Mouse (Mus musculus) CH12.LX (cell line): ENCODE results near the gene Gm37240. TPM values are rescaled to one million over a fixed set of nuclear protein-coding genes. Genes with fewer than 3 reads are reported as not detected.

Experiments
- DNase-seq: peaks from one replicate; pipeline ENCODE4 v3.0.0-alpha.2; 2013; ENCODE audit errors: extremely low read depth
- H3K27ac ChIP-seq: 2 replicates; pipeline ENCODE4 v1.5.1; 2012; ENCODE audit warnings: low read depth, mild to moderate bottlenecking, control low read depth, moderate library complexity; ENCODE audit not compliant: insufficient read depth
- H3K27me3 ChIP-seq: replicated peaks from 2 replicates; pipeline ENCODE3; 2012; ENCODE audit warnings: inconsistent platforms
- H3K36me3 ChIP-seq, 2 experiments: replicated peaks in 1 of 2; 2 replicates each; pipeline versions ENCODE3 to v1.6.1; 2012; ENCODE audit warnings: inconsistent platforms in 1 of 2, low read length in 1 of 2, mild to moderate bottlenecking in 1 of 2, mixed read lengths in 1 of 2, moderate library complexity in 1 of 2; ENCODE audit not compliant: control insufficient read depth in 1 of 2, insufficient read depth in 1 of 2
- H3K4me1 ChIP-seq, 2 experiments: 2 replicates each; pipeline ENCODE4 v1.6.1; 2012; ENCODE audit warnings: inconsistent platforms in 1 of 2, moderate library complexity in 1 of 2; ENCODE audit not compliant: insufficient read depth in 2 of 2, control insufficient read depth in 1 of 2
- H3K4me2 ChIP-seq: 2 replicates; pipeline ENCODE4 v1.6.1; 2012; ENCODE audit warnings: low read depth, mild to moderate bottlenecking, control low read depth; ENCODE audit not compliant: poor library complexity, insufficient read depth, severe bottlenecking
- H3K4me3 ChIP-seq, 3 experiments: fragments of 150-350 bp in 1 of 3; sonication (generic) in 1 of 3; replicated peaks in 1 of 3; 2 replicates each; pipeline versions ENCODE3 to v1.5.1; 2011 to 2012; ENCODE audit warnings: low read depth in 2 of 3, low read length in 2 of 3, mild to moderate bottlenecking in 2 of 3, moderate library complexity in 2 of 3, control low read depth in 1 of 3, improper control_type of control experiment in 1 of 3, inconsistent platforms in 1 of 3, mixed read lengths in 1 of 3; ENCODE audit not compliant: poor library complexity in 1 of 3
- H3K79me2 ChIP-seq: replicated peaks from 2 replicates; pipeline ENCODE4 v1.6.1; 2012; ENCODE audit warnings: mild to moderate bottlenecking, moderate library complexity; ENCODE audit not compliant: control insufficient read depth, poor library complexity, insufficient read depth, severe bottlenecking; ENCODE audit errors: extremely low read depth
- H3K9ac ChIP-seq: 2 replicates; pipeline ENCODE4 v1.6.1; 2012; ENCODE audit warnings: low read depth, mild to moderate bottlenecking, control low read depth, moderate library complexity; ENCODE audit not compliant: insufficient read depth
- H3K9me3 ChIP-seq: replicated peaks from 2 replicates; pipeline ENCODE3; 2012; ENCODE audit warnings: low read length, inconsistent platforms, mixed read lengths
- BHLHE40 ChIP-seq: IDR thresholded peaks from 2 replicates; pipeline ENCODE4 v1.6.1; 2011; ENCODE audit warnings: mild to moderate bottlenecking, low read depth, low read length, improper control_type of control experiment
- CTCF ChIP-seq, 2 experiments: IDR thresholded peaks in 1 of 2; conservative IDR thresholded peaks in 1 of 2; 2 replicates each; pipeline ENCODE4 v1.5.1; 2011 to 2012; ENCODE audit warnings: low read depth in 2 of 2, low read length in 2 of 2, improper control_type of control experiment in 1 of 2, inconsistent platforms in 1 of 2, mild to moderate bottlenecking in 1 of 2, moderate library complexity in 1 of 2
- ELF1 ChIP-seq: IDR thresholded peaks from 2 replicates; pipeline ENCODE4 v1.6.1; 2014; ENCODE audit warnings: low read depth, mild to moderate bottlenecking, inconsistent platforms, low read length, improper control_type of control experiment
- JUND ChIP-seq: conservative IDR thresholded peaks from 2 replicates; pipeline ENCODE4 v1.6.1; 2011; ENCODE audit warnings: low read depth, low read length, improper control_type of control experiment
- MEF2A ChIP-seq: IDR thresholded peaks from 2 replicates; pipeline ENCODE4 v1.6.1; 2014; ENCODE audit warnings: low read depth, mild to moderate bottlenecking, inconsistent platforms, low read length, improper control_type of control experiment, borderline replicate concordance
- MYC ChIP-seq: IDR thresholded peaks from 2 replicates; pipeline ENCODE4 v1.6.1; 2011; ENCODE audit warnings: low read depth, mild to moderate bottlenecking, improper control_type of control experiment, low read length
- NRF1 ChIP-seq: IDR thresholded peaks from 2 replicates; pipeline ENCODE4 v1.6.1; 2014; ENCODE audit warnings: low read depth, mild to moderate bottlenecking, inconsistent platforms, low read length, improper control_type of control experiment, moderate library complexity
- RAD21 ChIP-seq: IDR thresholded peaks from 2 replicates; pipeline ENCODE4 v1.6.1; 2011; ENCODE audit warnings: low read depth, mild to moderate bottlenecking, low read length, improper control_type of control experiment, moderate library complexity
- SMC3 ChIP-seq: IDR thresholded peaks from 2 replicates; pipeline ENCODE4 v1.6.1; 2011; ENCODE audit warnings: low read depth, low read length, improper control_type of control experiment
- UBTF ChIP-seq: IDR thresholded peaks from 2 replicates; pipeline ENCODE4 v1.6.1; 2012; ENCODE audit warnings: low read depth, mild to moderate bottlenecking, inconsistent platforms, low read length, improper control_type of control experiment, moderate library complexity
- dilution Hi-C: fragments of 300-500 bp; cut with MboI; formaldehyde crosslinking; loops from 2 replicates; pipeline ENCODE4 v1.14.3; 2020; ENCODE audit warnings: low sequenced_read_pairs; ENCODE audit not compliant: extremely low pct_unique_long_range_greater_than_20kb, extremely low pct_ligation_motif_present
- in situ Hi-C: fragments of 300-500 bp; cut with MboI; formaldehyde crosslinking; loops from 3 replicates; pipeline ENCODE4 v1.14.3; 2019; ENCODE audit warnings: low sequenced_read_pairs, low pct_ligation_motif_present, low pct_unique_long_range_greater_than_20kb, mixed read lengths
- polyA plus RNA-seq: library from polyadenylated mRNA; unstranded; fragments of >175 nt; gene quantifications from 2 replicates; pipeline ENCODE4 v1.2.1, GENCODE M21; 2012; ENCODE audit warnings: low read depth; ENCODE audit not compliant: insufficient read length
- total RNA-seq, 2 experiments: library from RNA; depleted of rRNA; stranded (reverse); fragments of 300-350 nt in 1 of 2; fragments of >200 nt in 1 of 2; gene quantifications; 2 replicates each; pipeline ENCODE4 v1.2.3; 2012 to 2014

Gene Gm37240
- total and polyA plus RNA-seq, 3 experiments = 0.08 to 0.19 (median 0.14) TPM

GRCm38 (mm10) chr3:85550312-85550711 lies 337.0 kb downstream of the Gm37240 start:
- Histone ChIP-seq H3K4me2 (no peak overlapping the region), H3K4me1 (peaks cover 0 to 8% of the 10 kb centered on the region in 2 experiments; a peak in 1 of 4 replicates), H3K27ac (no peak overlapping the region), H3K27me3 (no peaks in the 10 kb centered on the region), H3K36me3 (peaks cover 4 to 13% of the 10 kb centered on the region in 2 experiments), H3K9me3 (peaks cover 3% of the 10 kb centered on the region), H3K79me2 (no peaks in the 10 kb centered on the region), H3K9ac (no peak overlapping the region)
- dilution Hi-C loops = no loop called here
- in situ Hi-C loops = loop anchor here (25.0 kb wide), 1 partner anchor 613 kb away; no protein-coding TSS in a partner anchor
- no peak for DNase-seq
- TF ChIP-seq SMC3 = no peak
- no peak for TF ChIP-seq MYC
- no peak for TF ChIP-seq NRF1
- TF ChIP-seq JUND = no peak
- TF ChIP-seq UBTF = no peak
- no peak for TF ChIP-seq ELF1
- TF ChIP-seq, all 38 proteins: peak for 0
- no peak overlapping the region for H3K4me3 ChIP-seq

- in situ Hi-C loops = no loop called here
- TF ChIP-seq SMC3 = peak; percentile 63
- peak; percentile 46 for TF ChIP-seq RAD21
- TF ChIP-seq NRF1 = no peak
- peak; percentile 70 to 82 for TF ChIP-seq CTCF (conservative IDR thresholded peaks at IDR 0.05 in 1 of 2, IDR thresholded peaks at IDR 0.05 in 1 of 2; ENCODE audit: low read depth in 2 of 2, low read length in 2 of 2)
- no peak for TF ChIP-seq UBTF
- TF ChIP-seq, all 38 proteins: peak for 3
Measured at GRCm38 (mm10) chr3:85543652-85544051, 343.7 kb downstream of the Gm37240 start.

GRCm38 (mm10) chr3:85542765-85543164 lies 344.6 kb downstream of the Gm37240 start:
- no peak overlapping the region for H3K4me2 ChIP-seq
- H3K9ac ChIP-seq = no peak overlapping the region
- H3K4me1 ChIP-seq = peaks cover 0 to 12% of the 10 kb centered on the region in 2 experiments; a peak in 2 of 4 replicates
- no peaks in the 10 kb centered on the region for H3K79me2 ChIP-seq
- no peak overlapping the region for H3K27ac ChIP-seq
- no peaks in the 10 kb centered on the region for H3K9me3 ChIP-seq
- TF ChIP-seq BHLHE40 (no peak), MEF2A (0 out of 2 replicates have a peak, but pooled peaks have one; percentile 13)
- no peaks in the 10 kb centered on the region for H3K27me3 ChIP-seq
- no peak overlapping the region for H3K4me3 ChIP-seq
- H3K36me3 ChIP-seq = no peaks in the 10 kb centered on the region
- dilution Hi-C loops (no loop called here), in situ Hi-C loops (no loop called here)
- DNase-seq = peak; percentile 48

More at GRCm38 (mm10) chr3:85543652-85544051, 343.7 kb downstream of the Gm37240 start:
- Histone ChIP-seq H3K9me3 (no peaks in the 10 kb centered on the region), H3K4me2 (no peak overlapping the region), H3K36me3 (no peaks in the 10 kb centered on the region), H3K4me1 (peaks cover 0 to 12% of the 10 kb centered on the region in 2 experiments; a peak in 2 of 4 replicates), H3K9ac (no peak overlapping the region), H3K27me3 (no peaks in the 10 kb centered on the region), H3K27ac (no peak overlapping the region), H3K4me3 (no peak overlapping the region), H3K79me2 (no peaks in the 10 kb centered on the region)
- dilution Hi-C loops = no loop called here
- peak; percentile 60 for DNase-seq
